Mouse (Mus musculus) embryo, embryonic 9.5 days (tissue): Measurements from ENCODE around the gene Drd4.

Experiments used
- DNase-seq: peaks from one replicate; pipeline ENCODE4 v3.0.0-alpha.2; 2017; ENCODE audit errors: extremely low spot score

Gene Drd4

GRCm38 (mm10) chr7:141292583-141293388 lies 980 bp downstream of the Drd4 start:
- DNase-seq: peak; percentile 14

DNA sequence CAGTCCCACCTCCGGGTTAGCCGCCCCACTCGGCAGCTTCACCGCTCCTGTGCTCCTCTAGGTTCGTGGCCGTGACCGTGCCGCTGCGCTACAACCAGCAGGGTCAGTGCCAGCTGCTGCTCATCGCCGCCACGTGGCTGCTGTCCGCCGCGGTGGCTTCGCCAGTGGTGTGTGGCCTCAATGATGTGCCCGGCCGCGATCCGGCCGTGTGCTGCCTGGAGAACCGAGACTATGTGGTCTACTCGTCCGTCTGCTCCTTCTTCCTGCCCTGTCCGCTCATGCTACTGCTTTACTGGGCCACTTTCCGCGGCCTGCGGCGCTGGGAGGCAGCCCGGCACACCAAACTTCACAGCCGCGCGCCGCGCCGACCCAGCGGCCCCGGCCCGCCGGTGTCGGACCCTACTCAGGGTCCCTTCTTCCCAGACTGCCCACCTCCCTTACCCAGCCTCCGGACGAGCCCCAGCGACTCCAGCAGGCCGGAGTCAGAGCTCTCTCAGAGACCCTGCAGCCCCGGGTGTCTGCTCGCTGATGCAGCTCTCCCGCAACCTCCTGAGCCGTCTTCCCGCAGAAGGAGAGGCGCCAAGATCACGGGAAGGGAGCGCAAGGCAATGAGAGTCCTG lies 2.2 kb downstream of the Drd4 start:
- peak; percentile 63 for DNase-seq

DNA sequence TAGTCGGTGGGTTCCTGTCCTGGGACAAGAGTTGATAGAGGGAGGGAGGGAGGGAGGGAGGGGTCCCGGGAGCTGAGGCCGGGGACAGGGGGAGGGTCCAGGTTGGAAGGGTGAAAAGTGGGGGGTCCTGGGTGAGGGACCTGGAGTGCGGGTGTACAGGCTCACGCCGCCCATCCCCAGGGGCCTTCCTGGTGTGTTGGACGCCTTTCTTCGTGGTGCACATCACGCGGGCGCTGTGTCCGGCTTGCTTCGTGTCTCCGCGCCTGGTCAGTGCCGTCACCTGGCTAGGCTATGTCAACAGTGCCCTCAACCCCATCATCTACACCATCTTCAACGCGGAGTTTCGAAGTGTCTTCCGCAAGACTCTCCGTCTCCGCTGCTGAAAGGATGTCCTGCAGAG lies 2.7 kb downstream of the Drd4 start:
- DNase-seq: no peak

- DNase-seq: no peak
These were observed 6.3 kb downstream of the Drd4 start for GRCm38 (mm10) chr7:141297926-141298650.

GRCm38 (mm10) chr7:141299175-141299574 lies 7.4 kb downstream of the Drd4 start:
- no peak for DNase-seq

DNA sequence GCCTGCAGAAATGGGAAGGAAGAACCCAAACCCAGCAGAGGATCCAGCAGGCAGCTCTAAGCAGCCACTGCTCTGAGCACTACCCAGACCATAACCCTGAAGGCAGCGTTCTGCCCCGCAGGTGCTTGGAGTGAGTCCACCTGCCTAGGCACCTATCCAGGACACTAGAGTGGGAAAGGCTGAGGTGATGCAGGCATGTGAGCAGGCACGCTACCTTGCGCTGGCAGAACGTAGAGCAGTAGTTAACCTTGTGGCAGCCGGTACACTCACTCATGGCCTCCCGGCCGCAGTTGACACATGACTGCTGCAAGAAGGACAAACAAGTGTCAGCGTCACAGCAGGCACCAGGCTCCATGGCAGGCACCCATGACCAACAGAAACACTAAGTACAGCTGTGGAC lies 9.6 kb downstream of the Drd4 start:
- no peak for DNase-seq

- DNase-seq: no peak
These were observed 11.0 kb downstream of the Drd4 start for GRCm38 (mm10) chr7:141302702-141303268.

- no peak for DNase-seq
These were observed 12.7 kb downstream of the Drd4 start for GRCm38 (mm10) chr7:141304537-141304936.

DNA sequence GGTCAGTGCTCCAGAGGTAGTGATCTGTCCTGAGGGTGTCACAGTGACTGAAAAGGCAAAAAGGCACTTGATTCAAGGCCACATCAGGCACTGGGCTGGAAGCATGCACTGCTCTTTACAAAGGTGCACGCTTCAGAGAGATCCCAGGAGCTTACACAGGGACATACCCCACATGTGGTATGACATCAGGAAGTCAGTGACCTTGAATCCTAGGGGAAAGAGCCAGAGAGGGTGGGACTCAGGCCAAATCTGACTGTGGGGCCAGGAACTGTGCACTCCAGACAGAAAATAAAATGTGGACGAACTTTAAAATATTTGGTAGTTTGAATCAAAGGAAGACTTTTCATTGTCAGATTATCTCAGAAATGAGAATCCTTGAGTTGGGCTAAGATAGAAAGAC lies 22.6 kb downstream of the Drd4 start:
- DNase-seq: no peak

- DNase-seq: no peak
These were observed 23.3 kb downstream of the Drd4 start for GRCm38 (mm10) chr7:141315076-141315475.

GRCm38 (mm10) chr7:141315974-141316373 lies 24.2 kb downstream of the Drd4 start:
- DNase-seq: no peak

DNA sequence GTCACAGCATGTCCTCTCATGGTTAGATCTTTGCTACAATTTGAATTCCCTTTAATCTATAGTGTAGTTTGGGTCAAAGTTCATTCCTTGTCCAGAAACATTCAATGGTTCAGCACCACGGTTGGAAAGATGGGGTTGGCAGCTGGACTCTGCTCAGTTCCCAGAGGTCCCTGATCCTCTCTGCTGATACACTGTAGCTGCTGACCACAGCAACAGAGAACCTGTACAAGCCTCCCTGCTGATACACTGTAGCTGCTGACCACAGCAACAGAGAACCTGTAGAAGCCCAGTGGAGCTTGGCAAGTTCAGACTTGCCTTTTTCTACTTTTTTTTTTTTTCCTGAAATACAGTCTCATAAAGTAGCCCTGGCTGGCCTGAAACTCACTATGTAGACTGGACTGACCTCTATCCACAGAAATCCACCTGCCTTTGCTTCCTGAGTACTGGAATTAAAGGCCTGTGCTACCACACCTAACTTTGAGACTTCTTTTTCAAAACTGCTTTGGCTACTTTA lies 25.9 kb downstream of the Drd4 start:
- DNase-seq: no peak

DNA sequence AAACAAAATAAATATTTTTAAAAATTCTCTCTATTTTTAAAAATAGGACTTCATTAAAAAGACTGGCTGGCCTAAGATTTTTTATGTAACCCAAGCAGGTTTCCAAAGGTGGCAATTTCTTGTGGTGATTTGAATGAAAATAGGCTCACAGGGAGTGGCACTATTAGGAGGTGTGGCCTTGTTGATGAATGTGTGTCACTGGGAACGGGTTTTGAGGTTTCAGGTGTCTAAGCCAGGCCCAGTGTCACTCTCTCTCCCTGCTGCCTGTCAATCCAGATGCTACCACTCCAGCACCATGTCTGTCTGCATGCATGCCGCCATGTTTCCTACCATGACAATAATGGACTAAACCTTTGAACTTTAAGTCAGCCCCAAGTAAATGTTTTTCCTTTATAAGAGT lies 27.6 kb downstream of the Drd4 start:
- no peak for DNase-seq

DNA sequence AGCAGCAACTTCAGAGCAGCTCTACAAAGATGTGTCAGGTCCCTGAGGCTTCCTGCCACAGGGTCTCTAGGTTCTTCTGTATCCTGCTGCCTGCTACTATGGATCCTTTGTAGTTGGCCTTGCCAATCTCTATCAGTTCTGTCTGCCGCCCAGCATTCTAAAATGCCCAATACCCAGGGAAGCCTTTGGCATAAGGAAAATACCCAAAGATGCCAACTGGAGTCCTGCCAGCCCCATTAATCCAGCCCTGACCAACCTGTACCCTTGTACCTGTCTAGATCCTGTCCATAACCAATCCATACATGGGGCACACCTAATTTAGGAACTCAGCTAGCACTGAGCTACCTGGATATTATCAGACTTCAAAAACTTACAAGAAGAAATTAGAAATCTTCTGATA lies 32.9 kb downstream of the Drd4 start:
- DNase-seq: no peak

- DNase-seq: peak; percentile 24
These were observed 35.0 kb downstream of the Drd4 start for GRCm38 (mm10) chr7:141326546-141327446.

- DNase-seq: peak; percentile 96
These were observed 35.9 kb downstream of the Drd4 start, which contains the start of the genes Deaf1 and Tmem80 for GRCm38 (mm10) chr7:141327469-141328372. Gene Deaf1 (minus strand): TSS chr7:141327690. Gene Tmem80 (plus strand): TSS chr7:141327739.

DNA sequence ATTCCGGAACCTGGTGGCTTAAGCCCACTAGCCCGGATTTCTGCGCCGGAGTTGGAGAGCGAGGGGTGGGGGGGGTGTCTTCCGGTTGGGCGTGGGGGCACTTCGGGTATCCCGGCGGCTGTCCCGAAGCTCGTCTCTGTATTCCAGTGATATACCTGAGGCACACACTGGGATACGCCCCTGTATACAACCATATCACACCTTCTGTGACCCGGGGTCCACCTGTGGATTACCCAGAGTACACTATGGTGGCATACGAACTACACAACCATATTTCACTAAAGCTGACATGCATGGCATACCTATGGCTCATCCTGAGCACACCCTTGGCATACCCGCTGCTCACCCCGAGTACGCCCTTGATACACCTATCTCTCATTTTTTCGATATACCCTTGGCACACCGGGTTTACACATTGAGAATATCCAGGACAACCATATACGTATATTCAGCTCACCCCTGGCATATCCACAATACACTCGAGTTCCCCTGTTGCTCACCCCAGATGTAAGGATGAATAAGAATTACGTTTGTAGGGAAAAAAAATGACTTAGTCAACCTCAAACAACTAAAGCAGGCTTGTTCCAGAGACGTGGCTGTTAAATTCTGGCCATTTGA lies 36.7 kb downstream of the Drd4 start:
- no peak for DNase-seq

- DNase-seq: no peak
These were observed 38.9 kb downstream of the Drd4 start for GRCm38 (mm10) chr7:141330706-141331105.

DNA sequence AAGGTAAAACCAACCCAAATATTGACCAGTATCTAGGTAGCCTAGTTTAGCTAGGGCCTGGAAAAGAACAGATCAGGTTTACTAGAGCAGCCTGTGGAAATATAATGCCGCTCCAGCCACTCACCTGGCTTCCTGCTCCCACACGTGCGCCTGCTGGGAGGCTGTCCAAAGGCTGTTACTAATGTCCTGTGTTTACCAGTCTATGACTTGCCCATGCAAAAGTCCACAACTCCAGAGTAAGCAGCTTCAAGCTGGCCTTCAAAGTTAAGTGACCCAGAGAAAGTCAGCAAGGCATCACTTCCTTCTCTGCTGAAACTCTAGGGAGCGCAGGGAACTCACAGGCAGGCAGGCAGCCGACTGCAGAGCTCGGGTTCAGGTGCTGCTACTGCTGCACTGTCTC lies 40.2 kb downstream of the Drd4 start:
- DNase-seq: no peak
